Mouse (Mus musculus): ENCODE data around the gene Tcaim.
"Not testable (repeated sequence)": the region's sequence is repeated elsewhere in the genome, so short reads cannot be mapped to it uniquely, and the experiment has no call there.

Tcaim gene

GRCm38 (mm10) chr9:122805053-122805844 is at the start of gene Tcaim:
Gene Tcaim (plus strand): TSS chr9:122805539.
- DNase-seq (ENCODE audit: low spot score), result peak; percentile 85

GRCm38 (mm10) chr9:122757614-122758013 is 47.7 kb upstream of the Tcaim start:
- DNase-seq (ENCODE audit: low spot score), result no peak

DNA sequence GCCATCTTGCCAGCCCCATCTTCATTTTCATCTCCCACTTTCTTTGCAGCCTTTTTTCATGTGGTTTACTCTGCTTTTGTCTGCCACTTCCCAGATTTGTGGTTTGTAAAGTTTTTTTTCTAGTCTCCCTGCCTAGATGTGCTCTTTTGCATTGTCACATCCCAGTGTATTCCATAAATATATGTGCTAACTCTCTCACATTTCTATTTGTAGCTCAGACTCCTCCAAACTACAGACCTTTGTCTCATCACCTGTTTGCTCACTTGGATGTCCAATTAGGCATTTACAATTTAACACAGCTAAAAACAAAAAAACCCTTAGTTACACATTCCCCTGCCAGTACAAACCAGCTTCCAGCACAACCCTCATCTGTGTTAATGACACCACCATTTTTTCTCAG is 45.2 kb upstream of the Tcaim start:
- no peak for DNase-seq (ENCODE audit: low spot score)

DNA sequence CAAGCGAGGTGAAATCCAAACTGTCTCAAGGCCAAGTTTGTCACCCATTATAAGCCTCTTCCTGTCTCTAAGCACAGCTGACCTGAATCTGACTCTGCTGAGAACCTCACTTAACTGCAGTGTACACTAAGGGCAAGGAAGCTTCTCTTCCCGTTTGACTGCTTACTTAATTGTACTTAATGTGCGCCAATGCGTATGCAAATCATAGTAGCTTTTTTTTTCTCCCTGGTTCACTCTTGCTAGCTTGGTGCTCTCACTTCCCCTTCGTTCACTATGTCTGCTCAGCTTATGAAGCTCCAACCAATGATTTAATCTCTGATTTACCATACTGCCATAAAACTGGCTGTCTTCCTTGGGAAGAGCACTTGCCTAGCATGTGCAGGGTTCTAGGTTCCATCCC is 20.1 kb upstream of the Tcaim start:
- DNase-seq (ENCODE audit: low spot score), result no peak

GRCm38 (mm10) chr9:122786534-122786933 is 18.8 kb upstream of the Tcaim start:
- DNase-seq (ENCODE audit: low spot score), result no peak

DNA sequence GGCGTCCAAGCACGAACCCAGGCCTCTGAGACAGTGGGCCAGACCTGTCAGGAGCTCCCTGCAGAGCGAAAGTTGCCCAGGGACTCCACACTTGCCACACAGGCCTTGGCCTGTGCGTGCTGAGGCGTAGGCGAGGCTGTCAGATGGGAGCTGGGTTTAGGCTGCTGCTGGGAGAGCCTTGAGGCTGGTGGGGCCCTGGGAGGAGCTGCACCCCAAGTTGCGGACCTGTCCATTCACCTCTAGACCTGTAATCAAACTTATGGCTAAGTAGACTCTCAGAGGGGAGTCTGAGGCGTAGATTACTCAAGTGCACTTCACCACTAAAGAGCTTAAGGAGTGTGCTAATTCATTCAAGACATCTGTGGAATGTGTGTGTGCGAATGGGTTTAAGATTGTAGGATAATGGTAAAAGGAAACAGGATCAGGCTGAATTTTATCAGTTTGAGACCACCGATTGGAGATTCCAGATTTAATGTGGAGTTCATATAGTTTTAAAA is 554 bp downstream of the Tcaim start:
- no peak for DNase-seq (ENCODE audit: low spot score)

DNA sequence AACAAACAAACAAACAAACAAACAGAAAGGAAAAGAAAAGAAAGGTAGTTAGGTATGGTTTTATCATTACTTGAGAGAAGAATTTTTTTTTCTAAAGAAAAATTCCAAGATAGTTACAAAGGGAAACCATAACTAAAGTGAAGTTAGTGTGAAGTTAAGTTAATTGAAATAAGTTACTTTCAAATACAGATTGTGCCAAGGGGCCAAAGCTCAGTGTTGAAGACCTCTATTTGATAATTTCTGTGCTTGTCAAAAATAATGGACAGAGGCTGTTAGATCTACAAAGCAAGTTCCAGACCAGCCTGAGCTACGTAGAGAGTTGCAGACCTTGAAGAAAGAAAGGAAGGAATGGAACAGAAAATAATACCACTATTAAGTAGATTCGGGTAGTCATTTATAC is 1.8 kb downstream of the Tcaim start:
- no peak for DNase-seq (ENCODE audit: low spot score)

GRCm38 (mm10) chr9:122810212-122810611 is 4.9 kb downstream of the Tcaim start:
- no peak for DNase-seq (ENCODE audit: low spot score)

GRCm38 (mm10) chr9:122812386-122812785 is 7.0 kb downstream of the Tcaim start:
- no peak for DNase-seq (ENCODE audit: low spot score)

- no peak for DNase-seq (ENCODE audit: low spot score)
Measured at GRCm38 (mm10) chr9:122814775-122815174, 9.4 kb downstream of the Tcaim start.

- DNase-seq (ENCODE audit: low spot score), result no peak
Measured at GRCm38 (mm10) chr9:122815239-122815851, 10.0 kb downstream of the Tcaim start.

- DNase-seq (ENCODE audit: low spot score), result no peak
Measured at GRCm38 (mm10) chr9:122823374-122824017, 18.2 kb downstream of the Tcaim start.

DNA sequence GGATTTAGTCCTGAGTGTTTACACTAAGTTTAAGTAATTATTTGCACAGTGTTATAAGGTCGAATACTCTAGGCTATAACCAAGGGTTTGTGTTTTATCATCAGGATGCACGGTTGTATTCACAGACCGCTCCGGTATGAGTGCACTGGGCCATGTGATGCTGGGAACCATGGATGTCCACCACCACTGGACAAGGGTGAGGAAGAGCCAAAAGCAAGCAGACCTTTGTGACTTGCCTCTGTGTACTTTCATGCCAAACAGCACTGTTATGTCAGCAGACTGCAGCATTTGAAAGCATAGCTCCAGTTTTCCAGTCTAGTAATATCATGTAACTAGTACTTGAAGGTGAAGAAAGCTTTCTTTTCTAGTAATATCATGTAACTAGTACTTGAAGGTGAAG is 21.4 kb downstream of the Tcaim start:
- DNase-seq (ENCODE audit: low spot score), result no peak

- no peak for DNase-seq (ENCODE audit: low spot score)
Measured at GRCm38 (mm10) chr9:122829826-122830380, 24.6 kb downstream of the Tcaim start.

DNA sequence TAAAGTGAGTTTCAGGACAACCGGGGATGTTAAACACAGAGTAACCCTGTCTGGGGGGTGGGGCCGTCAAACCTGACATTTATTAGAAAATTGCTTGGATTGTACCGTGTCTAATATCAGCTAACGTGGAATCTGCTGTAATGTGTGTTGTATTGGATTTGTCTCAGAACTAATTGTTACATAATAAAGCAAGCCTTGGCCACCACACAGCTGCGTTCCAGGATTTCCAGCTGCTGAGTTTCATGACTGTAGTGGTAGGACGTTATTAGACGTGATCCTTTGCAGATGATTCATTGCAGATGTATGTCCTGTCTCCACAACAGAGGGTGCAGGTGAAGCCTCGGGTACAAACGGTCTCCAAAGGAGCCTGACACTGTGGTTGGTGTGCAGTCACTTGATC is 30.8 kb downstream of the Tcaim start:
- DNase-seq (ENCODE audit: low spot score), result no peak

- DNase-seq (ENCODE audit: low spot score), result peak; percentile 27
Measured at GRCm38 (mm10) chr9:122836790-122837189, 31.5 kb downstream of the Tcaim start.

- no peak for DNase-seq (ENCODE audit: low spot score)
Measured at GRCm38 (mm10) chr9:122837216-122837615, 31.9 kb downstream of the Tcaim start.

DNA sequence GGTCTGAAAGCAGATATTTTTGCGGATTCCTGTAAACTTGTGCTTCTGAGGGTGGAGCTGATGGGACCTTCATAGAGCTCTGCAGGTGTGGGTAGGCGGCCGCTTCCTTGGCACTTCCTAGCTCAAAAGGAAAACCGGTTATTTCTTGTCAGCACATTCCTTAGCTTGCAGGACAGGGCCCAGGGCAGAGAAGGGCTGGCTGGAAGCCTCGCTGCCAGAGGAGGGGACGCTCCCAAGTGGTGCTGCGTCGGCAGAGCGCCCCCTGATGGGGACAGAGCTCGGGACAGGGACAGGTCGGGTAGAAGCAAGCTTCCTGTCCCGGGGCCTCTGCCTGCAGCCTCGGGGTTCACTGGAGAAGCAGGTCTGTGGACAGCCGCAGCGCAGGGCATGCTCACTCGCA is 32.3 kb downstream of the Tcaim start:
- peak; percentile 15 for DNase-seq (ENCODE audit: low spot score)

DNA sequence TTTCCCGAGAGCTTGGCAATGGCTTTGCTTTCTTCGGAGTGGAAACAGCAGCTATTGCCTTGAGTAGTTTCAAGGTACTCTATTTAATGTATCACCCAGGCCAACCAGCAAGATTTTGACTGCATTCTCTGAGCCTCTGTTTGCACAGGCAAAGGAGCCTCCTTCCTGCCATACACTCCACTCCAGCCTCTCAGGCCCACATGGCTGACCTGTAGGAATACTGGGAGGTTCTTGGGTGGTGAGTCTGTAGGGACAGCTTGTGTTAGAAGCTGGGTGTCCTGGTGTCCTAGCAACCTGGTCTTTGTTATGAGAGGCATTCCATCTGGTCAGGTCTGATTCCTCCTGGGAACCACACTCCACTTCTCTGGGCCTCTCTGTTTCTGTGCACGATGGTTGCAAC is 38.4 kb downstream of the Tcaim start, which contains the start of gene Gm35549:
Gene Gm35549, minus strand, starts transcription at position 276 of the 400 bp plus-strand sequence.
- no peak for DNase-seq (ENCODE audit: low spot score)

GRCm38 (mm10) chr9:122845621-122846020 is 40.3 kb downstream of the Tcaim start:
- no peak for DNase-seq (ENCODE audit: low spot score)

- DNase-seq (ENCODE audit: low spot score), result no peak
Measured at GRCm38 (mm10) chr9:122846156-122846555, 40.8 kb downstream of the Tcaim start.

DNA sequence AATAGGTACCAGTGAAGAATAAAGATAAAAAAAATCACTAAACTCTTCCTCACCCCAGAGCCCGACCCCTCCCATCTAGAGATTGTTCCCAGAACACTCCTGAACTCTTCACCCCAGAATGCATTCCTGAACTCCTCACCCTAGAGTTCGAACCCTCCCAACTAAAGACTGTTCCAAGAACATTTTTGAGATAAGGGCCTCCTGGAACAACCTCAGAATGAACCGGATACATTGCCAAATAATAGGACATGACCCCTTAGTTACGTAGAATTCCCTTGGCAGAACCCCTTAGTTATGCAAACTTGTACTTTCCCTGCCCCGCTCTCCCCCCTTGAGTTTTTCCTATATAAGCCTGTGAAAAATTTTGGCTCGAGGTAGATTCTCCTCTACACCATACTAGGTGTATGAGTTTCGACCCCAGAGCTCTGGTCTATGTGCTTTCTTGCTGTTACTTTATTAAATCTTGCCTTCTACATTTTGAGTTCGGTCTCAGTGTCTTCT is 42.5 kb downstream of the Tcaim start:
- DNase-seq (ENCODE audit: low spot score), result not testable (repeated sequence)
